Mouse (Mus musculus) left cerebral cortex, postnatal 14 days (tissue): ENCODE data around the gene Slf2. TPM values are rescaled to one million over a fixed set of nuclear protein-coding genes. Genes with fewer than 3 reads are reported as not detected.

Source experiments
- DNase-seq, 2 experiments: peaks; one replicate each; pipeline ENCODE4 v3.0.0; 2021 to 2022; ENCODE audit warnings: low spot score in 2 of 2, mixed read lengths in 1 of 2
- intact Hi-C: fragments of 180-260 bp; cut with DNase I; formaldehyde crosslinking; loops from one replicate; pipeline ENCODE4 v1.15.1; 2025
- total RNA-seq, 2 experiments: library from RNA; stranded (reverse); gene quantifications; 2 replicates each; pipeline ENCODE4 v1.2.3; 2021

Gene Slf2
- total RNA-seq, 2 experiments from 2014 or later: 31.8 to 32.2 TPM

GRCm38 (mm10) chr19:45018351-45018831 lies 87.4 kb downstream of the Slf2 start:
- DNase-seq: no peak
- intact Hi-C loops: no loop called here

GRCm38 (mm10) chr19:45020348-45020747 lies 89.4 kb downstream of the Slf2 start:
- intact Hi-C loops: no loop called here
- DNase-seq: no peak

GRCm38 (mm10) chr19:45021362-45021761 lies 90.4 kb downstream of the Slf2 start:
- intact Hi-C loops: no loop called here

GRCm38 (mm10) chr19:45023993-45024392 lies 93.0 kb downstream of the Slf2 start:
- DNase-seq: no peak
- intact Hi-C loops: no loop called here

More at GRCm38 (mm10) chr19:45021362-45021761, 90.4 kb downstream of the Slf2 start:
- no peak for DNase-seq

GRCm38 (mm10) chr19:45024775-45025174 lies 93.8 kb downstream of the Slf2 start:
- no peak for DNase-seq
- intact Hi-C loops: no loop called here

- DNase-seq: no peak
- intact Hi-C loops: no loop called here
Measured at GRCm38 (mm10) chr19:45025937-45026568, 95.1 kb downstream of the Slf2 start.

- intact Hi-C loops: no loop called here
- no peak for DNase-seq
Measured at GRCm38 (mm10) chr19:45026958-45027670, 96.2 kb downstream of the Slf2 start.

GRCm38 (mm10) chr19:45027848-45028247 lies 96.9 kb downstream of the Slf2 start:
- intact Hi-C loops: no loop called here
- DNase-seq: no peak

- intact Hi-C loops: no loop called here
Measured at GRCm38 (mm10) chr19:45028746-45029145, 97.8 kb downstream of the Slf2 start.

GRCm38 (mm10) chr19:45029571-45029970 lies 98.6 kb downstream of the Slf2 start:
- DNase-seq: no peak
- intact Hi-C loops: no loop called here

More at GRCm38 (mm10) chr19:45028746-45029145, 97.8 kb downstream of the Slf2 start:
- no peak for DNase-seq

- DNase-seq: no peak
- intact Hi-C loops: loop anchor here (2.0 to 5.0 kb wide), 2 partner anchors 17 to 43 kb away; partner anchors contain the start of gene Sema4g
Measured at GRCm38 (mm10) chr19:45030111-45030510, 99.2 kb downstream of the Slf2 start.

GRCm38 (mm10) chr19:45030746-45031693 lies 100.1 kb downstream of the Slf2 start:
- DNase-seq: peak; percentile 88 to 90
- intact Hi-C loops: loop anchor here (2.0 to 5.0 kb wide), 2 partner anchors 18 to 44 kb away; partner anchors contain the start of gene Sema4g

- DNase-seq: peak; percentile 81 to 86
- intact Hi-C loops: loop anchor here (2.0 to 5.0 kb wide), 2 partner anchors 19 to 44 kb away; partner anchors contain the start of gene Sema4g
Measured at GRCm38 (mm10) chr19:45031780-45032179, 100.8 kb downstream of the Slf2 start.

Other genes with a start within 250 kb of the Slf2 start
- under 1 TPM; 0.11 to 0.22 TPM for gene Pax2, start 175.1 kb upstream of the Slf2 start, total RNA-seq
- 10 to 100 TPM; 36.2 to 37.5 TPM for gene Sema4g, start 58.0 kb downstream of the Slf2 start, total RNA-seq
- gene Twnk, start 74.5 kb downstream of the Slf2 start, total RNA-seq: 10 to 100 TPM; 13.2 to 14.7 TPM
- 10 to 100 TPM; 41.2 to 44.6 TPM for gene Mrpl43, start 75.3 kb downstream of the Slf2 start, total RNA-seq
- 10 to 100 TPM; 28.9 to 31.6 TPM for gene Lzts2, start 83.3 kb downstream of the Slf2 start, total RNA-seq
- gene Pdzd7, start 114.6 kb downstream of the Slf2 start, total RNA-seq: 1 to 10 TPM; 3.3 to 3.4 TPM
- gene Sfxn3, start 116.4 kb downstream of the Slf2 start, total RNA-seq: 100 to 1,000 TPM; 111 to 115 TPM
- 1 to 10 TPM; 1.3 to 1.6 TPM for gene Kazald1, start 144.1 kb downstream of the Slf2 start, total RNA-seq
- not detected for gene Tlx1, start 219.5 kb downstream of the Slf2 start, total RNA-seq